Mouse (Mus musculus): ENCODE data around the gene Rps13. TPM values are rescaled to one million over a fixed set of nuclear protein-coding genes. Genes with fewer than 3 reads are reported as not detected.

Gene Rps13
- polyA plus RNA-seq, 1 experiment: 1,930 TPM

- H3K79me3 ChIP-seq (ENCODE audit: low read depth): no peaks in the 10 kb centered on the region
- no peak overlapping the region for H3ac ChIP-seq (ENCODE audit: control insufficient read depth, insufficient read length, low read depth)
- no peak overlapping the region for H3K4me3 ChIP-seq (ENCODE audit: insufficient read depth, poor library complexity, severe bottlenecking)
- TF ChIP-seq USF1 (IDR thresholded peaks at IDR 0.05; ENCODE audit: low read depth): no peak
- TF ChIP-seq FOSL1 (IDR thresholded peaks at IDR 0.05; ENCODE audit: insufficient read depth, low read length, poor library complexity, severe bottlenecking): no peak
- no peak for TF ChIP-seq MYOG (IDR thresholded peaks at IDR 0.05; ENCODE audit: control insufficient read depth, extremely low read depth, insufficient read length)
- no peak for TF ChIP-seq MAX (IDR thresholded peaks at IDR 0.05)
- TF ChIP-seq CTCF (IDR thresholded peaks at IDR 0.05; ENCODE audit: control insufficient read depth, insufficient read depth, insufficient read length): no peak
- no peak for TF ChIP-seq CEBPB (IDR thresholded peaks at IDR 0.05; ENCODE audit: low read depth)
- TF ChIP-seq MYOD1 (IDR thresholded peaks at IDR 0.05; ENCODE audit: control insufficient read depth, insufficient read length, low read depth): no peak
- no peaks in the 10 kb centered on the region for H3K36me3 ChIP-seq (ENCODE audit: control insufficient read depth, insufficient read depth)
- peaks cover 3% of the 10 kb centered on the region for H3K27me3 ChIP-seq (ENCODE audit: control insufficient read depth, insufficient read depth, insufficient read length)
- H3K79me2 ChIP-seq (ENCODE audit: control insufficient read depth, insufficient read depth): no peaks in the 10 kb centered on the region
These were observed 32.9 kb downstream of the Rps13 start for GRCm38 (mm10) chr7:116301144-116301543.

- no peaks in the 10 kb centered on the region for H3K36me3 ChIP-seq (ENCODE audit: control insufficient read depth, insufficient read depth)
- no peak for TF ChIP-seq CEBPB (IDR thresholded peaks at IDR 0.05; ENCODE audit: low read depth)
- TF ChIP-seq MYOD1 (IDR thresholded peaks at IDR 0.05; ENCODE audit: control insufficient read depth, insufficient read length, low read depth): no peak
- TF ChIP-seq MAX (IDR thresholded peaks at IDR 0.05): no peak
- TF ChIP-seq MYOG (IDR thresholded peaks at IDR 0.05; ENCODE audit: control insufficient read depth, extremely low read depth, insufficient read length): no peak
- no peak for TF ChIP-seq USF1 (IDR thresholded peaks at IDR 0.05; ENCODE audit: low read depth)
- no peak for TF ChIP-seq CTCF (IDR thresholded peaks at IDR 0.05; ENCODE audit: control insufficient read depth, insufficient read depth, insufficient read length)
- no peak for TF ChIP-seq FOSL1 (IDR thresholded peaks at IDR 0.05; ENCODE audit: insufficient read depth, low read length, poor library complexity, severe bottlenecking)
- peaks cover 3% of the 10 kb centered on the region for H3K27me3 ChIP-seq (ENCODE audit: control insufficient read depth, insufficient read depth, insufficient read length)
- H3K79me3 ChIP-seq (ENCODE audit: low read depth): no peaks in the 10 kb centered on the region
- no peaks in the 10 kb centered on the region for H3K79me2 ChIP-seq (ENCODE audit: control insufficient read depth, insufficient read depth)
- H3ac ChIP-seq (ENCODE audit: control insufficient read depth, insufficient read length, low read depth): no peak overlapping the region
- H3K4me3 ChIP-seq (ENCODE audit: insufficient read depth, poor library complexity, severe bottlenecking): no peak overlapping the region
These were observed 35.1 kb downstream of the Rps13 start for GRCm38 (mm10) chr7:116298851-116299250.

GRCm38 (mm10) chr7:116298389-116298788 is 35.6 kb downstream of the Rps13 start:
- Histone ChIP-seq H3K27me3 (ENCODE audit: control insufficient read depth, insufficient read depth, insufficient read length) (peaks cover 3% of the 10 kb centered on the region), H3K4me3 (ENCODE audit: insufficient read depth, poor library complexity, severe bottlenecking) (no peak overlapping the region), H3K36me3 (ENCODE audit: control insufficient read depth, insufficient read depth) (no peaks in the 10 kb centered on the region), H3ac (ENCODE audit: control insufficient read depth, insufficient read length, low read depth) (no peak overlapping the region), H3K79me2 (ENCODE audit: control insufficient read depth, insufficient read depth) (no peaks in the 10 kb centered on the region), H3K79me3 (ENCODE audit: low read depth) (no peaks in the 10 kb centered on the region)
- TF ChIP-seq CTCF (IDR thresholded peaks at IDR 0.05; ENCODE audit: control insufficient read depth, insufficient read depth, insufficient read length) (no peak), FOSL1 (IDR thresholded peaks at IDR 0.05; ENCODE audit: insufficient read depth, low read length, poor library complexity, severe bottlenecking) (no peak), MAX (IDR thresholded peaks at IDR 0.05) (no peak), MYOD1 (IDR thresholded peaks at IDR 0.05; ENCODE audit: control insufficient read depth, insufficient read length, low read depth) (no peak), CEBPB (IDR thresholded peaks at IDR 0.05; ENCODE audit: low read depth) (no peak), MYOG (IDR thresholded peaks at IDR 0.05; ENCODE audit: control insufficient read depth, extremely low read depth, insufficient read length) (no peak), USF1 (IDR thresholded peaks at IDR 0.05; ENCODE audit: low read depth) (no peak)

DNA sequence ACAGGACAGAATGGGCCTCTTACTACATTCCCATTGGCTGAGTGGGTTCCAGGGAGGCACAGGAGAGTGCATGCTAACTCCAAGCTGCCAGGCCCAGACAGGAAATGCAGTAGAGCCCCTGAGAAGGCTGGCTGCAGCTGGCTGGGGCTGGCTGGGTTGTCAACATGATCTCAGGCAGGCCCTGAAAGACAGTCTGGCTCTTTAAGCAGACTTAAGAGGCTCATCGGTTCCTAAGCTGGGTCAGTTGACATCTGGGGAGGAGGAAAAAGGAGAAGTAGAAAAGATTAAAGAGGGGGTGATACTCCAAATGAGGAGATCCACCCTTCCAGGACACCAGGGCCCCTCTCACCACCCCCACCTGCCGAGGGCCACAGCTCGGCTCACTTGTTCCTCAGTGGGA is 39.0 kb downstream of the Rps13 start:
- TF ChIP-seq MAX (IDR thresholded peaks at IDR 0.05) (no peak), FOSL1 (IDR thresholded peaks at IDR 0.05; ENCODE audit: insufficient read depth, low read length, poor library complexity, severe bottlenecking) (no peak), MYOD1 (IDR thresholded peaks at IDR 0.05; ENCODE audit: control insufficient read depth, insufficient read length, low read depth) (no peak), USF1 (IDR thresholded peaks at IDR 0.05; ENCODE audit: low read depth) (no peak), CTCF (IDR thresholded peaks at IDR 0.05; ENCODE audit: control insufficient read depth, insufficient read depth, insufficient read length) (no peak)
- Histone ChIP-seq H3K36me3 (ENCODE audit: control insufficient read depth, insufficient read depth) (no peaks in the 10 kb centered on the region), H3K79me2 (ENCODE audit: control insufficient read depth, insufficient read depth) (no peaks in the 10 kb centered on the region), H3K4me3 (ENCODE audit: insufficient read depth, poor library complexity, severe bottlenecking) (no peak overlapping the region), H3K79me3 (ENCODE audit: low read depth) (no peaks in the 10 kb centered on the region), H3ac (ENCODE audit: control insufficient read depth, insufficient read length, low read depth) (no peak overlapping the region), H3K27me3 (ENCODE audit: control insufficient read depth, insufficient read depth, insufficient read length) (peaks cover 9% of the 10 kb centered on the region)

DNA sequence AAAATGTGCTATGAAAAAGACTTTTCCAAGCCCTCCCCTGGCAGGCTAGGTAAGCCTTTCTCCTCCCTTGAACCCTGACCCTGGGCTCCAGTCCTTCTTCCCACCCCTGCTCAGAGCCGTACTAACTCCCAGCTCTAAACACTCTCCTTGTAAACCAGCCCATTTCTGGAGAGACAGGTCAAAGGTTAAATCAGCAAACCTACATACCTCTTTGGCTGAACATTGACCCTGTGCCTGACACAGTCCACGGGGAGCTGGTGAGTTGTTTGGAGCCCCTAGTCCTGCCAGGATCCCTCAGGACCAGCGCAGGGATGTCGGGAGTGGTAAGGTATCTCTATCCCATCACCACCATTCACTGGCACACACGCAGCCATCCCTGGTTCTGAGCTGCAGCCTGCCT is 41.6 kb downstream of the Rps13 start:
- TF ChIP-seq USF1 (IDR thresholded peaks at IDR 0.05; ENCODE audit: low read depth) (no peak), MAX (IDR thresholded peaks at IDR 0.05) (no peak)
- Histone ChIP-seq H3K36me3 (ENCODE audit: control insufficient read depth, insufficient read depth) (no peaks in the 10 kb centered on the region), H3ac (ENCODE audit: control insufficient read depth, insufficient read length, low read depth) (no peak overlapping the region), H3K79me2 (ENCODE audit: control insufficient read depth, insufficient read depth) (no peaks in the 10 kb centered on the region), H3K79me3 (ENCODE audit: low read depth) (no peaks in the 10 kb centered on the region), H3K27me3 (ENCODE audit: control insufficient read depth, insufficient read depth, insufficient read length) (peaks cover 6% of the 10 kb centered on the region), H3K4me3 (ENCODE audit: insufficient read depth, poor library complexity, severe bottlenecking) (no peak overlapping the region)

GRCm38 (mm10) chr7:116290559-116290958 is 43.4 kb downstream of the Rps13 start:
- Histone ChIP-seq H3K4me3 (ENCODE audit: insufficient read depth, poor library complexity, severe bottlenecking) (no peak overlapping the region), H3K79me2 (ENCODE audit: control insufficient read depth, insufficient read depth) (no peaks in the 10 kb centered on the region), H3K79me3 (ENCODE audit: low read depth) (no peaks in the 10 kb centered on the region), H3K36me3 (ENCODE audit: control insufficient read depth, insufficient read depth) (no peaks in the 10 kb centered on the region), H3ac (ENCODE audit: control insufficient read depth, insufficient read length, low read depth) (no peak overlapping the region), H3K27me3 (ENCODE audit: control insufficient read depth, insufficient read depth, insufficient read length) (peaks cover 6% of the 10 kb centered on the region)
- TF ChIP-seq MYOD1 (IDR thresholded peaks at IDR 0.05; ENCODE audit: control insufficient read depth, insufficient read length, low read depth) (no peak), FOSL1 (IDR thresholded peaks at IDR 0.05; ENCODE audit: insufficient read depth, low read length, poor library complexity, severe bottlenecking) (no peak), CEBPB (IDR thresholded peaks at IDR 0.05; ENCODE audit: low read depth) (no peak), MAX (IDR thresholded peaks at IDR 0.05) (no peak), USF1 (IDR thresholded peaks at IDR 0.05; ENCODE audit: low read depth) (no peak), MYOG (IDR thresholded peaks at IDR 0.05; ENCODE audit: control insufficient read depth, extremely low read depth, insufficient read length) (no peak), CTCF (IDR thresholded peaks at IDR 0.05; ENCODE audit: control insufficient read depth, insufficient read depth, insufficient read length) (no peak)

Data from C2C12 (cell line).